Mouse (Mus musculus): Measurements from ENCODE around the gene Pcnx2.

Pcnx2 gene

DNA sequence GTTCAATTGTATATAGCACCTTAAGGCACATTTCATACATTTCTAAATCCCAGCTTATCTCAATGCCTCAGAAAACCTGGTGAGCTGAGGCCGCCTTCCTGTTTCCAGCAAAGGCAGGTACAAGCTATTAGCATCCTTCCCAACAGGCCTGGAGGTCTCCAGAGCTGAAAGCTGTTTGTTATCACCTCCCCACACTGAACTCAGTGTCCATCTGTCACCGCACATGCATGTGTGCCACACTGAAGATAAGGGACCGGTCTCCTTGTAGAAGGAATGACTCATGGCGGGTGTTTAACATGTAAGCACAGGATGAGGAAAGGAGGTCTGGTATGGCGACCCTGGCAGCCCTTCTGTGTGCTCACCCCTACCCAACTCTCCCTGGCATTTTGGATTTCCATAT, 186.6 kb downstream of the Pcnx2 start:
- DNase-seq (ENCODE audit: low spot score) = no peak

GRCm38 (mm10) chr8:125709171-125709570, 188.9 kb downstream of the Pcnx2 start:
- no peak for DNase-seq (ENCODE audit: low spot score)

- DNase-seq (ENCODE audit: low spot score) = no peak
Observed at GRCm38 (mm10) chr8:125705816-125706215, 192.3 kb downstream of the Pcnx2 start.

DNA sequence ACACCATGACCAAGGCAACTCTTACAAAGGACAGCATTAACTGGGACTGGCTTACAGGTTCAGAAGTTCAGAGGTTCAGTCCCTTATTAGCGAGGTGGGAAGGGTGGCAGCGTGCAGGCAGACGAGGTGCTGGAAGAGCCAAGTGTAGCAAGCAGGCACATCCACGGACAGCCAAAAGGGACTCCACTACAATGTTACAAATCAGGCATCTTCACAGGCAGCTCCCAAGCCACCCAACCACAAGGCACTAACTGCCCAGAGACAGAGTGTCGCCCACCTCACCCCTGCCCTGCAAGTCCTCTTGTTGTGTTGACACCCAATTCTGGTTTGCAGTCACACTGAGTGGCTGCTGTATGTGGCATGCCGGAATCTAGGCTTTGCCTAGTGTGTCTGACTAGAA, 193.7 kb downstream of the Pcnx2 start:
- DNase-seq (ENCODE audit: low spot score) = no peak

- no peak for DNase-seq (ENCODE audit: low spot score)
Observed at GRCm38 (mm10) chr8:125702868-125703473, 195.1 kb downstream of the Pcnx2 start.

All from ovary, postnatal 14 days (tissue).